Mouse (Mus musculus): ENCODE measurements around the gene Gm7145. TPM values are rescaled to one million over a fixed set of nuclear protein-coding genes. Genes with fewer than 3 reads are reported as not detected.
"Not testable (repeated sequence)": the region's sequence is repeated elsewhere in the genome, so short reads cannot be mapped to it uniquely, and the experiment has no call there.

The Gm7145 gene
- total RNA-seq (2017): not detected in 3 replicates

- ATAC-seq (replicated peaks; ENCODE audit: insufficient number of reproducible peaks, low FRiP score, low TSS enrichment, poor library complexity, severe bottlenecking): no peak
These were observed at the start of gene Gm7145 for GRCm38 (mm10) chr1:117965639-117966038. Gene Gm7145, plus strand, starts transcription at chr1:117965939.

GRCm38 (mm10) chr1:117927715-117928114 lies 38.0 kb upstream of the Gm7145 start, which contains the start of gene Gm28168:
Gene Gm28168, plus strand, starts transcription at chr1:117928015.
- ATAC-seq (replicated peaks; ENCODE audit: insufficient number of reproducible peaks, low FRiP score, low TSS enrichment, poor library complexity, severe bottlenecking): not testable (repeated sequence)

GRCm38 (mm10) chr1:118003876-118004275 lies 38.1 kb downstream of the Gm7145 start:
- not testable (repeated sequence) for ATAC-seq (replicated peaks; ENCODE audit: insufficient number of reproducible peaks, low FRiP score, low TSS enrichment, poor library complexity, severe bottlenecking)

GRCm38 (mm10) chr1:118012736-118013135 lies 47.0 kb downstream of the Gm7145 start:
- ATAC-seq (replicated peaks; ENCODE audit: insufficient number of reproducible peaks, low FRiP score, low TSS enrichment, poor library complexity, severe bottlenecking): not testable (repeated sequence)

Other genes starting within 250 kb of the Gm7145 start
- gene B020011L13Rik, start 184.8 kb upstream of the Gm7145 start, total RNA-seq (2017): not detected in 3 replicates
- gene Gm28360, start 135.9 kb upstream of the Gm7145 start, total RNA-seq (2017): not detected in 3 replicates
- gene Gm28168, start 37.9 kb upstream of the Gm7145 start, total RNA-seq (2017): 0.57 TPM in 1 of 3 replicates, not detected in the others
- 0.29 TPM in 1 of 3 replicates, not detected in the others for gene Gm29106, start 210.6 kb downstream of the Gm7145 start, total RNA-seq (2017)